Mouse (Mus musculus): ENCODE results near the gene Rab7b.

DNA sequence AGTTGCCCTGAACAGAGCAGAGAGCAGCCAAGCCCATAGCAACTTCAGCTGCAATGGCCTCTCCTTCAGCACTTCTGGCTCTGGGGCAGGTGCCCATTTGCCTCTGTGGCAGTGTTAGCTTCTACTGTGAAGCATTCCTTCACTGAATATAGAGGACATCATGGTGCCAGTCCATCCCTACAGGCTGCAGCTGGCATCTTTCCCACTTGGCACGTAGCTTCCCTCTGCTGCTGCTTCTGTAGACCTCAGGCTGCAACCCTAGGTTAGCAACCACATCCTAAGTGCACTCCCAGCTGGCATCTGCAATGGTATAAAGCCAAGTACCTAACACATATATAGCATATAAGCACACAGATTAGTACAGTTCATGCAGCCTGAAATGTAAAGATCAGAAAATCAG is 22.6 kb upstream of the Rab7b start:
- TF ChIP-seq MAX (IDR thresholded peaks at IDR 0.05) (no peak), CTCF (IDR thresholded peaks at IDR 0.05; ENCODE audit: control insufficient read depth, insufficient read depth, insufficient read length) (no peak), MYOD1 (IDR thresholded peaks at IDR 0.05; ENCODE audit: control insufficient read depth, insufficient read length, low read depth) (no peak), CEBPB (IDR thresholded peaks at IDR 0.05; ENCODE audit: low read depth) (no peak), MYOG (IDR thresholded peaks at IDR 0.05; ENCODE audit: control insufficient read depth, extremely low read depth, insufficient read length) (no peak), FOSL1 (IDR thresholded peaks at IDR 0.05; ENCODE audit: insufficient read depth, low read length, poor library complexity, severe bottlenecking) (no peak), USF1 (IDR thresholded peaks at IDR 0.05; ENCODE audit: low read depth) (no peak)

All from C2C12 (cell line).